Mouse (Mus musculus): Measurements from ENCODE around the gene Tmem143. TPM values are rescaled to one million over a fixed set of nuclear protein-coding genes. Genes with fewer than 3 reads are reported as not detected.
A peak's percentile ranks its signal among the peaks of the same experiment; 100 is the strongest.

Tmem143 gene
- polyA plus RNA-seq, 1 experiment from 2014 or later: 4.6 TPM

DNA sequence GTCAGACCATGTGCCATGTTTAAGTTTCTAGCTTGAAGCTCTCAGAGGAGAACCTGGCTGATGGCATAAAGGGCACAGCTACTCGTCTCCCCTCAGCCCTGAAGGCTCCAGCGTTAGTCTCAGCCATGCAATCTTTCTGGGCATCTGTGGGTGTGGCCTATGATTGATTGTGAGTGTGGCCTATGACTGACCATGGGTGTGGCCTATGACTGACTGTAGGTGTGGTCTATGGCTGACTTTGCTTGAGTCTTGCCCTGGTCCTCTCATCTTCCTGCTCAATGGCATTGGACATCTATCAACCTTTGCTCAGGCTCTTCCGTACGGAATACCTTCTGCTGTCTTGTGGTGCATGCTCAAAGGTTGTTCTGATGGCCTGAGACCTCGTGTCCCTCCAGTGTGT is 4.8 kb downstream of the Tmem143 start:
- Histone ChIP-seq H3K36me3 (ENCODE audit: control insufficient read depth, insufficient read depth, low read length) (no peaks in the 10 kb centered on the region), H3K9me3 (ENCODE audit: control insufficient read depth, low read length) (no peaks in the 10 kb centered on the region), H3K4me1 (replicated peaks; ENCODE audit: control insufficient read depth, insufficient read depth, low read length) (no peaks in the 10 kb centered on the region), H3K4me2 (replicated peaks; ENCODE audit: low read depth, low read length) (no peak overlapping the region), H3K27ac (ENCODE audit: low read depth, low read length) (no peak overlapping the region), H3K27me3 (ENCODE audit: control insufficient read depth, insufficient read depth, low read length) (no peaks in the 10 kb centered on the region), H3K9ac (ENCODE audit: low read depth, low read length) (no peak overlapping the region), H3K4me3 (ENCODE audit: low read depth, low read length) (no peak overlapping the region)
- DNase-seq (ENCODE audit: low spot score) (peak; percentile 34), ATAC-seq (ENCODE audit: low FRiP score) (no peak)
- WGBS: 57% methylated on average over 5 of the region's 5 CpGs

DNA sequence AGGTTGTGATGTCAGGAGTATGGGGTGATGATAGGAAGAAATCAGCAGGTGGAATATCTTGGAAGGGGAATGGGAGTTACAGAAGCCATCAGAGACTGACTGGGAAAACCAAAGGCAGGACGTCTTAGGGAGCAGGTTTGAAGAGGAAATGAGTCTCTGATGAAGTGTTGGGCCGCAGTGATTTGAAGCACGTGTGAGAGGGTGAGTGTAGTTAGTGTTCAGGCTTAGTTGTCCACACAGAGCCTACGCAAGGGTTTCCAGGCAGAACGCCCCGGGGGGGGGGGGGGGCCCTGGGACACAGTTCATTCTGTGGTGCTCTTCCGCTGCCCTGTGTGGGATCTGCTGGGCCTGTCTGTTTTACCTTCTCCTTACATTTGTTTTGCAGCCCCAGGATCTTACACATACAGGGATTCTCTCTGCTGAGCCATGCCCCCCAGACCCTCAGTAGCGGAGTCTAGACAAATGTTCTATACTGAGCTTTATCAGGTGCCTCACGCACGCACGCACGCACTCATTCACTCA is 5.8 kb downstream of the Tmem143 start:
- ATAC-seq (ENCODE audit: low FRiP score): no peak
- no peak overlapping the region for H3K4me2 ChIP-seq (replicated peaks; ENCODE audit: low read depth, low read length)
- H3K4me3 ChIP-seq (ENCODE audit: low read depth, low read length): no peak overlapping the region
- H3K4me1 ChIP-seq (replicated peaks; ENCODE audit: control insufficient read depth, insufficient read depth, low read length): no peaks in the 10 kb centered on the region
- H3K36me3 ChIP-seq (ENCODE audit: control insufficient read depth, insufficient read depth, low read length): no peaks in the 10 kb centered on the region
- no peaks in the 10 kb centered on the region for H3K9me3 ChIP-seq (ENCODE audit: control insufficient read depth, low read length)
- peak; percentile 35 for DNase-seq (ENCODE audit: low spot score)
- WGBS: 87% methylated on average over 10 of the region's 12 CpGs
- no peak overlapping the region for H3K27ac ChIP-seq (ENCODE audit: low read depth, low read length)
- no peak overlapping the region for H3K9ac ChIP-seq (ENCODE audit: low read depth, low read length)
- H3K27me3 ChIP-seq (ENCODE audit: control insufficient read depth, insufficient read depth, low read length): no peaks in the 10 kb centered on the region

DNA sequence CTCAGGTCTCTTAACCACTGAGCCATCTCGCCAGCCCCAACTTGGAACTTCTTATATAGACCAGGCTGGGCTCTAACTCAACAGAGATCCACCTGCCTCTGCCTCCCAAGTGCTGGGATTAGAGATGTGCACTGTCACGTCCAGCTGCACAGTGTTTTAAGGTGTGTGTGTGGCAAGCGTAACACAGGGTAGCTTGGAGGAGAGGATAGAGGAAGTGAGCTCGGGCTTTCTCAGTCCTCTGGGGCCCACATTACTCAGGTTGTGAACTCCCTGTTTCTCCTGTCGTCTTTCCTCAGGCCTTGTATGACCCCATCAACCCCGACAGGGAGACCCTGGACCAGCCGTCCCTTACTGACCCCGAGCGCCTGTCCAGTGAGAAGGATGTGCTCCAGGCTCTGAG is 9.9 kb downstream of the Tmem143 start:
- Histone ChIP-seq H3K9me3 (ENCODE audit: control insufficient read depth, low read length) (no peaks in the 10 kb centered on the region), H3K36me3 (ENCODE audit: control insufficient read depth, insufficient read depth, low read length) (no peaks in the 10 kb centered on the region), H3K4me3 (ENCODE audit: low read depth, low read length) (no peak overlapping the region), H3K27me3 (ENCODE audit: control insufficient read depth, insufficient read depth, low read length) (no peaks in the 10 kb centered on the region), H3K27ac (ENCODE audit: low read depth, low read length) (no peak overlapping the region), H3K9ac (ENCODE audit: low read depth, low read length) (no peak overlapping the region), H3K4me2 (replicated peaks; ENCODE audit: low read depth, low read length) (no peak overlapping the region), H3K4me1 (replicated peaks; ENCODE audit: control insufficient read depth, insufficient read depth, low read length) (no peaks in the 10 kb centered on the region)
- no peak for DNase-seq (ENCODE audit: low spot score)
- no peak for ATAC-seq (ENCODE audit: low FRiP score)
- 89% methylated on average over 9 of the region's 9 CpGs for WGBS

DNA sequence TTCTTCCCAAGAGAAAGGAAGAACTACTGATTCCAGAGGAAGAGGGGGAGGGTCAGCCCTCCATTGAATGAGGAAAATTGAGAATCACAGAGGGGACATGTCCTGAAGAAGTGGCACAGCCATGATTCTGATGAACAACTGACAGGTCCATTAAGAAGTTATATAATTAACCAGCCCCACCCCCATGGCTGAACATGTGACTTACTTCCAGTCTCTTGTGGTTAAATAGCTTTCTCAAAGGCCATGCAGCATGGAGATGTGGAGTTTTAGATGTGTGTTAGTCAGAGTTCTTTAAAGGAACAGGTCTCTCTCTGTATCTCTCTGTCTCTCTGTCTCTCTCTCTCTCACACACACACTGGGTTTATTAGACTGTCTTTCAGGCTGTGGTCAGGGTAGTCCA is 11.6 kb downstream of the Tmem143 start:
- H3K27me3 ChIP-seq (ENCODE audit: control insufficient read depth, insufficient read depth, low read length): no peaks in the 10 kb centered on the region
- no peak for ATAC-seq (ENCODE audit: low FRiP score)
- no peaks in the 10 kb centered on the region for H3K9me3 ChIP-seq (ENCODE audit: control insufficient read depth, low read length)
- no peak overlapping the region for H3K27ac ChIP-seq (ENCODE audit: low read depth, low read length)
- no peak overlapping the region for H3K9ac ChIP-seq (ENCODE audit: low read depth, low read length)
- no peaks in the 10 kb centered on the region for H3K36me3 ChIP-seq (ENCODE audit: control insufficient read depth, insufficient read depth, low read length)
- H3K4me2 ChIP-seq (replicated peaks; ENCODE audit: low read depth, low read length): no peak overlapping the region
- no peak for DNase-seq (ENCODE audit: low spot score)
- no peak overlapping the region for H3K4me3 ChIP-seq (ENCODE audit: low read depth, low read length)
- no peaks in the 10 kb centered on the region for H3K4me1 ChIP-seq (replicated peaks; ENCODE audit: control insufficient read depth, insufficient read depth, low read length)

DNA sequence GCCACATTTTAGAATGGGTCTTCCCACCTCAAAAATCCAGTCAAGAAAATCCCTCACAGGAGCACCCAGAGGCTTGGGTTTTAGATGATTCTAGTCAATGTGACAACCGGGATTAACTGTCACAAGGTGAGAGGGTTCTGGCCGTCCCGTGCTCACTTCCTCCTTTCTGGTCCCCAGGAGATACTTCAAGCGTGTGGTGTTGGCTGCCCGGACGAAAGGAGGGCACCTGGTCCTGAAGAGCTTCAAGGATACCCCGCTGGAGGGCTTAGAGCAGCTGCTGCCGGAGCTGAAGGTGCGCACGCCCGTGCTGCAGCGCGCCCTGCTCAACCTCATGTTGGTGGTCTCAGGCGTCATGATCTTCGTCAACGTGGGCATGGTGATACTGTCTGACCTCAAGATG is 12.4 kb downstream of the Tmem143 start:
- no peak overlapping the region for H3K27ac ChIP-seq (ENCODE audit: low read depth, low read length)
- WGBS: 97% methylated on average over 16 of the region's 16 CpGs
- ATAC-seq (ENCODE audit: low FRiP score) (no peak), DNase-seq (ENCODE audit: low spot score) (no peak)
- no peaks in the 10 kb centered on the region for H3K4me1 ChIP-seq (replicated peaks; ENCODE audit: control insufficient read depth, insufficient read depth, low read length)
- H3K36me3 ChIP-seq (ENCODE audit: control insufficient read depth, insufficient read depth, low read length): no peaks in the 10 kb centered on the region
- no peak overlapping the region for H3K4me3 ChIP-seq (ENCODE audit: low read depth, low read length)
- H3K27me3 ChIP-seq (ENCODE audit: control insufficient read depth, insufficient read depth, low read length): no peaks in the 10 kb centered on the region
- H3K9ac ChIP-seq (ENCODE audit: low read depth, low read length): no peak overlapping the region
- no peak overlapping the region for H3K4me2 ChIP-seq (replicated peaks; ENCODE audit: low read depth, low read length)
- H3K9me3 ChIP-seq (ENCODE audit: control insufficient read depth, low read length): no peaks in the 10 kb centered on the region

DNA sequence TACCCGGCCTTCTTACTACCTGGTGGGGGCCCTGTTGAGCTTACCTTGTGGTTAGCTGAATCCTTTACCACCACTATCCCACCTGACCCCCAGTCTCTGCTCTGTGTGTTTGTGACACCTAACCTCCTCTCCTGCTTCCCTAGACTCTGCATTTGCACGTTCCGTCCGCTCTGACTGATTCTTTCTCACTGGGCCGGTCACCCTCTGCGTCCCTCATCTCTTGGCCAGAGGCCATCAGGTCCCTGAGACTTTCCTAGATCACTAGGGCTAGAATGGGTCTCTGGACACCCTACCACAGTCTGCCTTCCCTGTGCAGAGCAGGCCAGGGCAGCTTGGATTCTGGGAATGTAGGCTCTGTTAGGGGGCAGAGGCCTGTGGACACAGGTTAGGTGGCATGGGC is 17.3 kb downstream of the Tmem143 start:
- DNase-seq (ENCODE audit: low spot score) (no peak), ATAC-seq (ENCODE audit: low FRiP score) (no peak)
- Histone ChIP-seq H3K4me1 (replicated peaks; ENCODE audit: control insufficient read depth, insufficient read depth, low read length) (peaks cover 12% of the 10 kb centered on the region), H3K27ac (ENCODE audit: low read depth, low read length) (no peak overlapping the region), H3K4me3 (ENCODE audit: low read depth, low read length) (no peak overlapping the region), H3K4me2 (replicated peaks; ENCODE audit: low read depth, low read length) (no peak overlapping the region), H3K9me3 (ENCODE audit: control insufficient read depth, low read length) (no peaks in the 10 kb centered on the region), H3K36me3 (ENCODE audit: control insufficient read depth, insufficient read depth, low read length) (no peaks in the 10 kb centered on the region), H3K27me3 (ENCODE audit: control insufficient read depth, insufficient read depth, low read length) (no peaks in the 10 kb centered on the region), H3K9ac (ENCODE audit: low read depth, low read length) (no peak overlapping the region)
- WGBS: 86% methylated on average over 6 of the region's 6 CpGs

DNA sequence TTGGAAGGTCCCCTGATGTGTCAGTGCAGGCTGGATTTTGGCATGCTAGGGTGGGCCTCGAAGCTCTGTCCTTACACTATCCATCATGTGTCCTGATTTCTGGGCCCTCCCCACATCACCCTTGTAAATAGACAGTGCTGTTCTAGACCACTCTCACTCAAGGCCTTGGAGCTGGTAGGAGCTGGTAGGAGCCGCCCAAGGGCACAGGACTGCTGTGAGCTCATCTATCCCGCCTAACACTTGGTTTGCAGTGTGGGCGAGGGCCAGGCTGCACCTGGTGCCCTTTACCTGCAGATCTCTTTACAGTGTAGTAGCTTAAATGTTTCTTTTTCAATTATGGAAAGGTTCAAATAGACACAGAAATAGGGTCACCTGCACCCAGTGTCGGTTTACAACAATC is 18.3 kb downstream of the Tmem143 start:
- 91% methylated on average over 5 of the region's 5 CpGs for WGBS
- DNase-seq (ENCODE audit: low spot score) (no peak), ATAC-seq (ENCODE audit: low FRiP score) (no peak)
- Histone ChIP-seq H3K4me3 (ENCODE audit: low read depth, low read length) (no peak overlapping the region), H3K27me3 (ENCODE audit: control insufficient read depth, insufficient read depth, low read length) (no peaks in the 10 kb centered on the region), H3K9ac (ENCODE audit: low read depth, low read length) (no peak overlapping the region), H3K4me2 (replicated peaks; ENCODE audit: low read depth, low read length) (no peak overlapping the region), H3K9me3 (ENCODE audit: control insufficient read depth, low read length) (no peaks in the 10 kb centered on the region), H3K4me1 (replicated peaks; ENCODE audit: control insufficient read depth, insufficient read depth, low read length) (peaks cover 12% of the 10 kb centered on the region), H3K36me3 (ENCODE audit: control insufficient read depth, insufficient read depth, low read length) (no peaks in the 10 kb centered on the region), H3K27ac (ENCODE audit: low read depth, low read length) (no peak overlapping the region)

DNA sequence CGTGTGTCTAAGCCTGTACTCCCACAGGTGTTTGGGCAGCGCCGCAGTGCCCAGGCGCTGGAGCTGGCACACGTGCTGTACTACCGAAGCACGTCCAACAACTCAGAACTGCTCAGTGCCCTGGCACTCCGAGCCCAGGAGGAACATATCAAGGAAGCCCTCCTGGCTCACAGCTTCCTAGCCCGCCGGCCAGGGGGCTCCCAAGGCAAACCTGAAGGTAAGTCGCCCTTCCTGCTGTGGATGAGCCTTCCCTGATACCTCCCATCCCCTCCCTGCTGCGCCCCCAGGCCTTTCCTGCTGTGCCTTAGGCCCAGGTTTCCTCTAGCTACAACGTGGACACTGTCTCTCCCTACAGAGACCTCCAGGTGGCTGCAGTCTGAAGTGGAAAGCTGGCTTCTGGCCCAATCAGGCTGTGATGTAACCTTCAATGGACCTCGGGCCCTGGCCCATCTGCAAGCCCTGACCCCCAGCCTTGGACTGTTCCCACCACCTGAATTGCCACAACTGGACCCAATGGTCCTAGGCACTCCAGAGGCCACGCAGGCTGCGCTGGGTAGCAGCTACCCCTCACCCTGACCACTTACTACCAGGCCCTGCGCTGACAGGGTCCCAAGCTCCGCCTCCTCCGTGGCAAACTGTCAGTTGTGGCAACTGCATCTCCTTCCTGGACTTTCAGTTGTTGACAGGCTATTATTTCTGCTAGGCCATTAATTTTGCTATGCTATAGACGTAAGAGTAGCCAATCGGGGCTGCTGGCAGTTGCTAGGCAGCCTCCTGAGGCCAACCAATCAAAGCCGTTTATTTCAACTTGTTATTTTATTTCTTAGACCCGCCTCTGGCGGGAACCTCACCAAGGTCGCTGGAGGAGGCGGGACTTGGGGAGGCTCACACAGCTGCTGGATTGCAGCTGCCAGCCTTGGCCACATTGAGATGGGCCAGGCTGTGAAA is 19.6 kb downstream of the Tmem143 start:
- Histone ChIP-seq H3K27me3 (ENCODE audit: control insufficient read depth, insufficient read depth, low read length) (no peaks in the 10 kb centered on the region), H3K27ac (ENCODE audit: low read depth, low read length) (peak overlapping the region; percentile 67), H3K9me3 (ENCODE audit: control insufficient read depth, low read length) (no peaks in the 10 kb centered on the region), H3K4me2 (replicated peaks; ENCODE audit: low read depth, low read length) (peak overlapping the region; percentile 21), H3K36me3 (ENCODE audit: control insufficient read depth, insufficient read depth, low read length) (no peaks in the 10 kb centered on the region), H3K4me3 (ENCODE audit: low read depth, low read length) (peak overlapping the region; percentile 13; the same call in 1 of the 2 replicates), H3K9ac (ENCODE audit: low read depth, low read length) (peak overlapping the region; percentile 32; the same call in 1 of the 2 replicates), H3K4me1 (replicated peaks; ENCODE audit: control insufficient read depth, insufficient read depth, low read length) (peaks cover 12% of the 10 kb centered on the region)
- peak; percentile 76 for DNase-seq (ENCODE audit: low spot score)
- 37% methylated on average over 25 of the region's 26 CpGs for WGBS
- ATAC-seq (ENCODE audit: low FRiP score): peak; percentile 90

Measured in hindbrain, embryonic 11.5 days (tissue).